Mouse (Mus musculus): ENCODE measurements around the gene Zfp82.

Gene Zfp82

GRCm38 (mm10) chr7:30044354-30044753 is 28.3 kb downstream of the Zfp82 start:
- DNase-seq = no peak

- DNase-seq = no peak
Measured at GRCm38 (mm10) chr7:30034331-30034730, 38.4 kb downstream of the Zfp82 start.

- DNase-seq = no peak
Measured at GRCm38 (mm10) chr7:30031379-30031778, 41.3 kb downstream of the Zfp82 start.

- no peak for DNase-seq
Measured at GRCm38 (mm10) chr7:30030677-30031076, 42.0 kb downstream of the Zfp82 start.

GRCm38 (mm10) chr7:30028572-30028971 is 44.1 kb downstream of the Zfp82 start:
- DNase-seq = no peak

GRCm38 (mm10) chr7:30027331-30027730 is 45.4 kb downstream of the Zfp82 start:
- DNase-seq = no peak

GRCm38 (mm10) chr7:30025358-30025757 is 47.3 kb downstream of the Zfp82 start:
- no peak for DNase-seq

- DNase-seq = no peak
Measured at GRCm38 (mm10) chr7:30023800-30024199, 48.9 kb downstream of the Zfp82 start.

- no peak for DNase-seq
Measured at GRCm38 (mm10) chr7:30023324-30023723, 49.4 kb downstream of the Zfp82 start.

- DNase-seq = no peak
Measured at GRCm38 (mm10) chr7:30019543-30019942, 53.2 kb downstream of the Zfp82 start.

GRCm38 (mm10) chr7:30017226-30017625 is 55.5 kb downstream of the Zfp82 start:
- DNase-seq = no peak

- peak; percentile 54 for DNase-seq
Measured at GRCm38 (mm10) chr7:30012956-30013363, 59.7 kb downstream of the Zfp82 start.

GRCm38 (mm10) chr7:30010551-30011195 is 62.0 kb downstream of the Zfp82 start:
- peak; percentile 49 for DNase-seq

GRCm38 (mm10) chr7:30009321-30010085 is 63.2 kb downstream of the Zfp82 start:
- DNase-seq = peak; percentile 79

GRCm38 (mm10) chr7:30008020-30008690 is 64.5 kb downstream of the Zfp82 start:
- DNase-seq = no peak

GRCm38 (mm10) chr7:30007601-30008000 is 65.1 kb downstream of the Zfp82 start:
- peak; percentile 58 for DNase-seq

All from right cerebral cortex, adult 18-20 months (tissue).